Mouse (Mus musculus): ENCODE results near the gene Tmem199.

- TF ChIP-seq CTCF (IDR thresholded peaks at IDR 0.05; ENCODE audit: control insufficient read depth, insufficient read depth, insufficient read length), result no peak
- peak; percentile 83 for TF ChIP-seq MAX (IDR thresholded peaks at IDR 0.05)
- TF ChIP-seq USF1 (IDR thresholded peaks at IDR 0.05; ENCODE audit: low read depth), result no peak
- no peak for TF ChIP-seq CEBPB (IDR thresholded peaks at IDR 0.05; ENCODE audit: low read depth)
- TF ChIP-seq FOSL1 (IDR thresholded peaks at IDR 0.05; ENCODE audit: insufficient read depth, low read length, poor library complexity, severe bottlenecking), result no peak
- no peak for TF ChIP-seq MYOD1 (IDR thresholded peaks at IDR 0.05; ENCODE audit: control insufficient read depth, insufficient read length, low read depth)
- no peak for TF ChIP-seq MYOG (IDR thresholded peaks at IDR 0.05; ENCODE audit: control insufficient read depth, extremely low read depth, insufficient read length)
Observed at GRCm38 (mm10) chr11:78536080-78536689, 24.2 kb upstream of the Tmem199 start, which contains the start of the genes Tnfaip1 and Ift20.
